Mouse (Mus musculus): ENCODE results near the gene Olfr544. TPM values are rescaled to one million over a fixed set of nuclear protein-coding genes. Genes with fewer than 3 reads are reported as not detected.
A peak's percentile ranks its signal among the peaks of the same experiment; 100 is the strongest.
"Not testable (repeated sequence)": the region's sequence is repeated elsewhere in the genome, so short reads cannot be mapped to it uniquely, and the experiment has no call there.

Olfr544 gene
- polyA plus RNA-seq, 1 experiment from 2014 or later: 0.10 TPM

GRCm38 (mm10) chr7:102508666-102509065 lies 20.6 kb upstream of the Olfr544 start:
- Histone ChIP-seq H3K27ac (ENCODE audit: low read length) (no peak overlapping the region), H3K4me2 (ENCODE audit: low read length) (no peak overlapping the region), H3K36me3 (ENCODE audit: control insufficient read depth, insufficient read depth) (no peaks in the 10 kb centered on the region), H3K9me3 (ENCODE audit: control insufficient read depth, low read length) (no peaks in the 10 kb centered on the region), H3K9ac (replicated peaks; ENCODE audit: low read depth, low read length) (no peak overlapping the region), H3K4me3 (replicated peaks; ENCODE audit: low read length) (no peak overlapping the region), H3K4me1 (replicated peaks; ENCODE audit: control insufficient read depth, insufficient read depth, low read length) (peaks cover 8% of the 10 kb centered on the region), H3K27me3 (replicated peaks; ENCODE audit: control insufficient read depth, insufficient read depth, low read length) (peaks cover 3% of the 10 kb centered on the region; the same call in 1 of the 2 replicates)
- 92% methylated on average over 6 of the region's 6 CpGs for WGBS
- ATAC-seq: no peak

- ATAC-seq: no peak
- Histone ChIP-seq H3K4me3 (replicated peaks; ENCODE audit: low read length) (no peak overlapping the region), H3K36me3 (ENCODE audit: control insufficient read depth, insufficient read depth) (no peaks in the 10 kb centered on the region), H3K4me2 (ENCODE audit: low read length) (no peak overlapping the region), H3K9ac (replicated peaks; ENCODE audit: low read depth, low read length) (no peak overlapping the region), H3K9me3 (ENCODE audit: control insufficient read depth, low read length) (no peaks in the 10 kb centered on the region), H3K4me1 (replicated peaks; ENCODE audit: control insufficient read depth, insufficient read depth, low read length) (peaks cover 4% of the 10 kb centered on the region; the same call in 1 of the 2 replicates), H3K27ac (ENCODE audit: low read length) (no peak overlapping the region), H3K27me3 (replicated peaks; ENCODE audit: control insufficient read depth, insufficient read depth, low read length) (0 out of 2 replicates have a peak, but pooled peaks cover 3% of the 10 kb centered on the region)
- WGBS: 87% methylated on average over 9 of the region's 9 CpGs
These were observed 20.0 kb upstream of the Olfr544 start for GRCm38 (mm10) chr7:102508066-102508465.

GRCm38 (mm10) chr7:102506848-102507247 lies 18.7 kb upstream of the Olfr544 start:
- no peak overlapping the region for H3K4me2 ChIP-seq (ENCODE audit: low read length)
- ATAC-seq: peak; percentile 87
- H3K9me3 ChIP-seq (ENCODE audit: control insufficient read depth, low read length): no peaks in the 10 kb centered on the region
- H3K9ac ChIP-seq (replicated peaks; ENCODE audit: low read depth, low read length): no peak overlapping the region
- H3K4me1 ChIP-seq (replicated peaks; ENCODE audit: control insufficient read depth, insufficient read depth, low read length): no peaks in the 10 kb centered on the region
- no peak overlapping the region for H3K4me3 ChIP-seq (replicated peaks; ENCODE audit: low read length)
- H3K36me3 ChIP-seq (ENCODE audit: control insufficient read depth, insufficient read depth): no peaks in the 10 kb centered on the region
- H3K27ac ChIP-seq (ENCODE audit: low read length): no peak overlapping the region
- 0 out of 2 replicates have a peak, but pooled peaks cover 3% of the 10 kb centered on the region for H3K27me3 ChIP-seq (replicated peaks; ENCODE audit: control insufficient read depth, insufficient read depth, low read length)
- WGBS: 48% methylated on average over 3 of the region's 3 CpGs

GRCm38 (mm10) chr7:102501986-102502385 lies 13.9 kb upstream of the Olfr544 start:
- no peak overlapping the region for H3K4me3 ChIP-seq (replicated peaks; ENCODE audit: low read length)
- H3K27ac ChIP-seq (ENCODE audit: low read length): no peak overlapping the region
- no peak overlapping the region for H3K4me2 ChIP-seq (ENCODE audit: low read length)
- no peak overlapping the region for H3K9ac ChIP-seq (replicated peaks; ENCODE audit: low read depth, low read length)
- no peak for ATAC-seq
- H3K27me3 ChIP-seq (replicated peaks; ENCODE audit: control insufficient read depth, insufficient read depth, low read length): no peaks in the 10 kb centered on the region
- H3K36me3 ChIP-seq (ENCODE audit: control insufficient read depth, insufficient read depth): no peaks in the 10 kb centered on the region
- no peaks in the 10 kb centered on the region for H3K4me1 ChIP-seq (replicated peaks; ENCODE audit: control insufficient read depth, insufficient read depth, low read length)
- no peaks in the 10 kb centered on the region for H3K9me3 ChIP-seq (ENCODE audit: control insufficient read depth, low read length)
- 78% methylated on average over 5 of the region's 5 CpGs for WGBS

- Histone ChIP-seq H3K36me3 (ENCODE audit: control insufficient read depth, insufficient read depth) (no peaks in the 10 kb centered on the region), H3K4me2 (ENCODE audit: low read length) (no peak within 1 kb of the TSS), H3K4me3 (replicated peaks; ENCODE audit: low read length) (no peak within 1 kb of the TSS), H3K27ac (ENCODE audit: low read length) (no peak within 1 kb of the TSS), H3K27me3 (replicated peaks; ENCODE audit: control insufficient read depth, insufficient read depth, low read length) (no peaks in the 10 kb centered on the region), H3K9ac (replicated peaks; ENCODE audit: low read depth, low read length) (no peak within 1 kb of the TSS), H3K4me1 (replicated peaks; ENCODE audit: control insufficient read depth, insufficient read depth, low read length) (no peaks in the 10 kb centered on the region), H3K9me3 (ENCODE audit: control insufficient read depth, low read length) (no peaks in the 10 kb centered on the region)
- WGBS: 72% methylated on average over 3 of the region's 3 CpGs
- no peak for ATAC-seq
These were observed 11.4 kb upstream of the Olfr544 start, which contains the start of gene Olfr545 for GRCm38 (mm10) chr7:102499473-102499872. TSS of gene Olfr545 (minus strand) at chr7:102499573.

GRCm38 (mm10) chr7:102494416-102494815 lies 6.3 kb upstream of the Olfr544 start:
- not testable (repeated sequence) for H3K27me3 ChIP-seq (replicated peaks; ENCODE audit: control insufficient read depth, insufficient read depth, low read length)

GRCm38 (mm10) chr7:102486105-102486504 lies 2.0 kb downstream of the Olfr544 start:
- H3K9me3 ChIP-seq (ENCODE audit: control insufficient read depth, low read length): no peaks in the 10 kb centered on the region
- H3K4me3 ChIP-seq (replicated peaks; ENCODE audit: low read length): no peak overlapping the region
- no peak overlapping the region for H3K9ac ChIP-seq (replicated peaks; ENCODE audit: low read depth, low read length)
- H3K4me1 ChIP-seq (replicated peaks; ENCODE audit: control insufficient read depth, insufficient read depth, low read length): no peaks in the 10 kb centered on the region
- WGBS: 86% methylated on average over 1 of the region's 1 CpGs
- no peak overlapping the region for H3K4me2 ChIP-seq (ENCODE audit: low read length)
- no peaks in the 10 kb centered on the region for H3K36me3 ChIP-seq (ENCODE audit: control insufficient read depth, insufficient read depth)
- no peaks in the 10 kb centered on the region for H3K27me3 ChIP-seq (replicated peaks; ENCODE audit: control insufficient read depth, insufficient read depth, low read length)
- H3K27ac ChIP-seq (ENCODE audit: low read length): no peak overlapping the region
- no peak for ATAC-seq

More at GRCm38 (mm10) chr7:102494416-102494815, 6.3 kb upstream of the Olfr544 start:
- H3K27ac ChIP-seq (ENCODE audit: low read length); H3K36me3 ChIP-seq (ENCODE audit: control insufficient read depth, insufficient read depth); H3K4me2 ChIP-seq (ENCODE audit: low read length); H3K9me3 ChIP-seq (ENCODE audit: control insufficient read depth, low read length); H3K9ac ChIP-seq (replicated peaks; ENCODE audit: low read depth, low read length); H3K4me1 ChIP-seq (replicated peaks; ENCODE audit: control insufficient read depth, insufficient read depth, low read length); ATAC-seq; H3K4me3 ChIP-seq (replicated peaks; ENCODE audit: low read length): not testable (repeated sequence)
- WGBS: 60% methylated on average over 7 of the region's 7 CpGs

GRCm38 (mm10) chr7:102484766-102485165 lies 3.3 kb downstream of the Olfr544 start:
- H3K27ac ChIP-seq (ENCODE audit: low read length); H3K27me3 ChIP-seq (replicated peaks; ENCODE audit: control insufficient read depth, insufficient read depth, low read length); H3K4me3 ChIP-seq (replicated peaks; ENCODE audit: low read length); H3K9me3 ChIP-seq (ENCODE audit: control insufficient read depth, low read length); H3K4me2 ChIP-seq (ENCODE audit: low read length); H3K9ac ChIP-seq (replicated peaks; ENCODE audit: low read depth, low read length); H3K4me1 ChIP-seq (replicated peaks; ENCODE audit: control insufficient read depth, insufficient read depth, low read length); H3K36me3 ChIP-seq (ENCODE audit: control insufficient read depth, insufficient read depth); ATAC-seq: not testable (repeated sequence)
- WGBS: 82% methylated on average over 7 of the region's 8 CpGs

GRCm38 (mm10) chr7:102483665-102484064 lies 4.4 kb downstream of the Olfr544 start:
- WGBS: 85% methylated on average over 2 of the region's 2 CpGs
- no peaks in the 10 kb centered on the region for H3K36me3 ChIP-seq (ENCODE audit: control insufficient read depth, insufficient read depth)
- H3K4me1 ChIP-seq (replicated peaks; ENCODE audit: control insufficient read depth, insufficient read depth, low read length): no peaks in the 10 kb centered on the region
- no peak overlapping the region for H3K27ac ChIP-seq (ENCODE audit: low read length)
- no peaks in the 10 kb centered on the region for H3K27me3 ChIP-seq (replicated peaks; ENCODE audit: control insufficient read depth, insufficient read depth, low read length)
- no peak overlapping the region for H3K9ac ChIP-seq (replicated peaks; ENCODE audit: low read depth, low read length)
- no peak for ATAC-seq
- no peaks in the 10 kb centered on the region for H3K9me3 ChIP-seq (ENCODE audit: control insufficient read depth, low read length)
- no peak overlapping the region for H3K4me2 ChIP-seq (ENCODE audit: low read length)
- H3K4me3 ChIP-seq (replicated peaks; ENCODE audit: low read length): no peak overlapping the region

GRCm38 (mm10) chr7:102481579-102481978 lies 6.5 kb downstream of the Olfr544 start, which contains the start of gene Olfr543:
TSS of gene Olfr543 (minus strand) at chr7:102481679.
- H3K27ac ChIP-seq (ENCODE audit: low read length): no peak within 1 kb of the TSS
- H3K9me3 ChIP-seq (ENCODE audit: control insufficient read depth, low read length): no peaks in the 10 kb centered on the region
- no peaks in the 10 kb centered on the region for H3K4me1 ChIP-seq (replicated peaks; ENCODE audit: control insufficient read depth, insufficient read depth, low read length)
- H3K4me3 ChIP-seq (replicated peaks; ENCODE audit: low read length): no peak within 1 kb of the TSS
- H3K36me3 ChIP-seq (ENCODE audit: control insufficient read depth, insufficient read depth): no peaks in the 10 kb centered on the region
- 97% methylated on average over 4 of the region's 4 CpGs for WGBS
- H3K9ac ChIP-seq (replicated peaks; ENCODE audit: low read depth, low read length): no peak within 1 kb of the TSS
- H3K4me2 ChIP-seq (ENCODE audit: low read length): no peak within 1 kb of the TSS
- no peak for ATAC-seq
- no peaks in the 10 kb centered on the region for H3K27me3 ChIP-seq (replicated peaks; ENCODE audit: control insufficient read depth, insufficient read depth, low read length)
